Mouse (Mus musculus) forebrain, embryonic 13.5 days (tissue): ENCODE measurements around the gene Defa28. TPM values are rescaled to one million over a fixed set of nuclear protein-coding genes. Genes with fewer than 3 reads are reported as not detected.
"Not testable (repeated sequence)": the region's sequence is repeated elsewhere in the genome, so short reads cannot be mapped to it uniquely, and the experiment has no call there.

ENCODE experiments used
- ATAC-seq: fragments of 200-750 bp; cut with Nextera tagmentation; 2 replicates; pipeline ENCODE4 v1.8.0; 2017
- H3K27ac ChIP-seq: fragments of 300-500 bp; sonication (generic); 2 replicates; pipeline ENCODE4 v1.5.1; 2015; ENCODE audit warnings: inconsistent platforms, mild to moderate bottlenecking, moderate library complexity
- H3K27me3 ChIP-seq: fragments of 300-500 bp; sonication (generic); 2 replicates; pipeline ENCODE4 v1.6.1; 2015; ENCODE audit warnings: mild to moderate bottlenecking, inconsistent platforms
- H3K36me3 ChIP-seq: fragments of 300-500 bp; sonication (generic); 2 replicates; pipeline ENCODE4 v1.6.1; 2015; ENCODE audit warnings: mild to moderate bottlenecking, inconsistent platforms; ENCODE audit not compliant: poor library complexity, severe bottlenecking
- H3K4me1 ChIP-seq: fragments of 300-500 bp; sonication (generic); 2 replicates; pipeline ENCODE4 v1.6.1; 2015; ENCODE audit warnings: inconsistent platforms
- H3K4me2 ChIP-seq: fragments of 300-500 bp; sonication (generic); 2 replicates; pipeline ENCODE4 v1.6.1; 2015; ENCODE audit warnings: inconsistent platforms, mild to moderate bottlenecking, moderate library complexity
- H3K4me3 ChIP-seq: fragments of 300-500 bp; sonication (generic); 2 replicates; pipeline ENCODE4 v1.5.1; 2015; ENCODE audit warnings: mild to moderate bottlenecking, inconsistent platforms
- H3K9ac ChIP-seq: fragments of 300-500 bp; sonication (generic); 2 replicates; pipeline ENCODE4 v1.6.1; 2015; ENCODE audit warnings: mild to moderate bottlenecking, inconsistent platforms
- H3K9me3 ChIP-seq: fragments of 300-500 bp; sonication (generic); replicated peaks from 2 replicates; pipeline ENCODE4 v1.6.1; 2016; ENCODE audit warnings: inconsistent platforms
- whole genome bisulfite sequencing: fragments of 180-500 bp; shearing (Covaris S2); methylation state at CpG from one replicate; pipeline ENCODE4 v1.1.7; 2015; 5-methylcytosine and 5-hydroxymethylcytosine counted together
- polyA plus RNA-seq: library from polyadenylated mRNA; unstranded; fragments of >200 nt; fragmentation: Nextera tagmentation; extraction: Ambion mirVana; gene quantifications from 2 replicates; pipeline ENCODE4 v1.2.1, GENCODE M21; 2015

The Defa28 gene
- polyA plus RNA-seq: not detected in 2 replicates

GRCm38 (mm10) chr8:21582706-21583105, at the start of gene Defa28:
TSS of gene Defa28 (plus strand) at chr8:21583006.
- not testable (repeated sequence) for H3K4me1 ChIP-seq, H3K9ac ChIP-seq, H3K4me2 ChIP-seq, H3K4me3 ChIP-seq, H3K36me3 ChIP-seq, ATAC-seq, H3K27ac ChIP-seq, H3K27me3 ChIP-seq, H3K9me3 ChIP-seq
- WGBS: no CpG with 5 or more reads among the region's 1 CpGs

GRCm38 (mm10) chr8:21565086-21565485, 17.7 kb upstream of the Defa28 start, which contains the start of gene Defa37:
TSS of gene Defa37 (plus strand) at chr8:21565386.
- not testable (repeated sequence) for H3K27me3 ChIP-seq, ATAC-seq, H3K4me1 ChIP-seq, H3K9ac ChIP-seq, H3K36me3 ChIP-seq, H3K4me2 ChIP-seq, H3K27ac ChIP-seq, H3K4me3 ChIP-seq, H3K9me3 ChIP-seq
- WGBS: no CpG with 5 or more reads among the region's 1 CpGs

GRCm38 (mm10) chr8:21594408-21594807, 11.6 kb downstream of the Defa28 start, which contains the start of gene Gm7861:
TSS of gene Gm7861 (minus strand) at chr8:21594508.
- H3K27me3 ChIP-seq, ATAC-seq: not testable (repeated sequence)
- WGBS: no CpG with 5 or more reads among the region's 1 CpGs

GRCm38 (mm10) chr8:21617883-21618282, 35.1 kb downstream of the Defa28 start, which contains the start of gene Defa26:
TSS of gene Defa26 (plus strand) at chr8:21618183.
- not testable (repeated sequence) for ATAC-seq, H3K27ac ChIP-seq, H3K36me3 ChIP-seq, H3K4me1 ChIP-seq, H3K27me3 ChIP-seq, H3K9me3 ChIP-seq, H3K4me3 ChIP-seq, H3K9ac ChIP-seq, H3K4me2 ChIP-seq
- 100% methylated on average over 1 of the region's 1 CpGs for WGBS

More at GRCm38 (mm10) chr8:21594408-21594807, 11.6 kb downstream of the Defa28 start, which contains the start of gene Gm7861:
- not testable (repeated sequence) for H3K4me3 ChIP-seq, H3K9me3 ChIP-seq, H3K9ac ChIP-seq, H3K27ac ChIP-seq, H3K36me3 ChIP-seq, H3K4me1 ChIP-seq, H3K4me2 ChIP-seq

Other genes starting within 250 kb of the Defa28 start
- gene Defa2, start 204.5 kb upstream of the Defa28 start, polyA plus RNA-seq: not detected in 2 replicates
- not detected in 2 replicates for gene Defa33, start 191.2 kb upstream of the Defa28 start, polyA plus RNA-seq
- not detected in 2 replicates for gene Defa36, start 155.6 kb upstream of the Defa28 start, polyA plus RNA-seq
- gene Gm7849, start 126.4 kb upstream of the Defa28 start, polyA plus RNA-seq: not detected in 2 replicates
- not detected in 2 replicates for gene Defa20, start 73.7 kb upstream of the Defa28 start, polyA plus RNA-seq
- not detected in 2 replicates for gene Defa32, start 54.0 kb upstream of the Defa28 start, polyA plus RNA-seq
- not detected in 2 replicates for gene Defa37, start 17.6 kb upstream of the Defa28 start, polyA plus RNA-seq
- not detected in 2 replicates for gene Gm7861, start 11.5 kb downstream of the Defa28 start, polyA plus RNA-seq
- not detected in 2 replicates for gene Defa26, start 35.2 kb downstream of the Defa28 start, polyA plus RNA-seq
- gene Defa17, start 72.8 kb downstream of the Defa28 start, polyA plus RNA-seq: not detected in 2 replicates
- not detected in 2 replicates for gene Defa34, start 82.8 kb downstream of the Defa28 start, polyA plus RNA-seq
- gene AY761184, start 120.6 kb downstream of the Defa28 start, polyA plus RNA-seq: not detected in 2 replicates
- gene Defa24, start 151.5 kb downstream of the Defa28 start, polyA plus RNA-seq: not detected in 2 replicates
- gene Defb50, start 240.5 kb downstream of the Defa28 start, polyA plus RNA-seq: not detected in 2 replicates